Mouse (Mus musculus) layer of hippocampus, adult 8-10 months (tissue): ENCODE results near the gene Dcdc2a. TPM values are rescaled to one million over a fixed set of nuclear protein-coding genes. Genes with fewer than 3 reads are reported as not detected.

Source experiments
- DNase-seq, 2 experiments: peaks; one replicate each; pipeline ENCODE4 v3.0.0; 2022; ENCODE audit warnings: low spot score in 2 of 2
- total RNA-seq, 4 experiments: library from RNA; stranded (reverse); gene quantifications; 2 replicates each; pipeline ENCODE4 v1.2.4; 2022

The Dcdc2a gene
- total RNA-seq, 4 experiments from 2014 or later = 10.3 to 16.6 (median 14.1) TPM

GRCm38 (mm10) chr13:25168891-25169290 is 113.1 kb downstream of the Dcdc2a start:
- DNase-seq = no peak

DNA sequence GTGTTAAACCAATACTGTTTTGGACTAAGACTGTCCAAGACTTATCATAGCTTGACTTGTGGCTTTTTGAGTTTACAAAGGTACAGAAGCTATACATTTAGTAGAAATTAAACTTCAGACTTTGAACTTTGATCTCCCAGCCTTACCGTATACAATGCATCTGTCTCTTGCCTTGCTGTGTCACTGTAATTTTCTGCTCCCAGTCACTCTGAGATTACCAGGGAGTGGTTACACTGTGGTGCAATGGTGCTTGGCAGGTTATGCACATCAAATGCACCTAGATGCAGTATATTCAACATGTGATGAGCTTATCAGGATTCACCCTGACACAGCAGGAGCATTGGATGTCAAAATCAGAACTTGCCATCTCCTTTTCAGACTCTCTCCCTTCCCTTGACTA is 122.0 kb downstream of the Dcdc2a start:
- no peak for DNase-seq

DNA sequence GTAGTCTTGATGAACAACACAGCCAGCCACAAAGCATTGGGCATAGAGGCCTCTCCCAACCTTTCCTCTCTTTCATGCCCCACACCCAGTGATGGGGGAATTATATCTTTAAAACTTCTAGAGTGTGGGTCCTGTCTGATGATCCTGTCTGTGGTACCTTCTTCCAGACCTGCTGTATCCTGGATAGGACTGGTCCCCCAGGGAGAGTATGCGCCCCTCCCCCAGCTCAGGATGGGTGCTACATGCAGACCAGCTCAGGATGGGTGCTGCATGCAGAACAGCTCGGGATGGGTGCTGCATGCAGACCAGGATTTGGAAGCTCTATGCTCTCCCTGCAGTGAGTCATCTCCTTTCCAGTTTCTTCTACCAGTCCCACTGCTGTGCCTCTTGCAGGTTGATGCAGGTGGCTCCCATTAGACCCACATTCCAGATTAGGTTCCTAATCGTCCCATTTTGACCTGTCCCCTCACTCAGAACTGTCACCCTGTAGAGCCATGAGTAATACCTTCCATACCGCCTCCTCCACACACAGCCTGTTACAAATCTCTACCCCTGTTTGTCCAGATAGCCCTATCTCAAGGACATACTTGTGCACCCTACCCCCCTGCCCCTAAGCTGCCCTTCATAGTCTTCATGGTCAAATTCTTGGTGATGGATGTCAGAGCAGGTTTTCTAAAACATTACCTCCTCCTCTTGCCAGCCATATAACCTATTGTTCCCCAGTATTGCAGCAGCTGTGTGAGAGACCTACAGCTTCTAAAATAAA is 122.6 kb downstream of the Dcdc2a start:
- no peak for DNase-seq

GRCm38 (mm10) chr13:25186436-25187325 is 130.9 kb downstream of the Dcdc2a start:
- peak; percentile 12 to 18 for DNase-seq

GRCm38 (mm10) chr13:25187326-25187710 is 131.5 kb downstream of the Dcdc2a start:
- peak in 1 of 2 experiments; percentile 16 for DNase-seq

- DNase-seq = no peak
These were observed 133.8 kb downstream of the Dcdc2a start for GRCm38 (mm10) chr13:25189419-25190144.

DNA sequence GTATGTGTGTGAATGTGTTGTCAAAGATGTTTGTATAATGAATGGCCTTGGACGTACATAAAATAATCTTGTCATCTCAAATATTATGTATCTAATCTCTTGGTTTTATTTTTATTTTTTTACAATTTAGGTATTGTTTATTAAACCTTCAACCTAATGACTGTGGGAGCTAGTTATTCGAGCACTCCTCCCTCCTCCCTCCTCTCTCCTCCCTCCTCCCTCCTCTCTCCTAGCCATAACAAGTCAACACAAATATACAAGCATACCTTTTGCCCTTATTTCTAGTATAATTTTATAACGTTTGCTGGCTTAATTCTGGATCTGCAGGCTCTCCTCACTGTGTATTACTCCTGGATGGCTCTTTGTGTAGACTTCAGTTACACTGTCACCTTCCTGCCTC is 134.4 kb downstream of the Dcdc2a start:
- DNase-seq = no peak

DNA sequence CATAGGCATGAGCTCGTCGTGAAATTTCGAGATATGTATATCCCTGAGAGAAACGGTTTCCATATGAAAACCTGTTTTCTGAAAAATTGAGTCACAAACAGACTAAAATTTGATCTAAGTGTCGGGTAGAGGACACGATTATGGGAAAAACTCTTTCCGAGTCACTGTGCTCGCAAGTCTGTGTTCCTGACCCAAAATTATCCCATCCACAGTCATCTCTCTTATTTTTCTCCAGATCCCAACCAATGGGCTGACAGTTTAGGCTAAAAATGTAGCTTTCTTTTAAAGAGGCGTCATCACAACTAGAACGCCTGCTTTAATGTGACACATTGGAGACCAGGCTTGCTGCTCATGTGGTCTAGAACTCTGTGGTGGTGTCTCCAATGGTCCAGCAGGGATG is 139.9 kb downstream of the Dcdc2a start:
- no peak for DNase-seq

GRCm38 (mm10) chr13:25199916-25200315 is 144.1 kb downstream of the Dcdc2a start:
- DNase-seq = no peak

- no peak for DNase-seq
These were observed 151.1 kb downstream of the Dcdc2a start for GRCm38 (mm10) chr13:25206950-25207349.

- no peak for DNase-seq
These were observed 162.6 kb downstream of the Dcdc2a start for GRCm38 (mm10) chr13:25218394-25218793.

DNA sequence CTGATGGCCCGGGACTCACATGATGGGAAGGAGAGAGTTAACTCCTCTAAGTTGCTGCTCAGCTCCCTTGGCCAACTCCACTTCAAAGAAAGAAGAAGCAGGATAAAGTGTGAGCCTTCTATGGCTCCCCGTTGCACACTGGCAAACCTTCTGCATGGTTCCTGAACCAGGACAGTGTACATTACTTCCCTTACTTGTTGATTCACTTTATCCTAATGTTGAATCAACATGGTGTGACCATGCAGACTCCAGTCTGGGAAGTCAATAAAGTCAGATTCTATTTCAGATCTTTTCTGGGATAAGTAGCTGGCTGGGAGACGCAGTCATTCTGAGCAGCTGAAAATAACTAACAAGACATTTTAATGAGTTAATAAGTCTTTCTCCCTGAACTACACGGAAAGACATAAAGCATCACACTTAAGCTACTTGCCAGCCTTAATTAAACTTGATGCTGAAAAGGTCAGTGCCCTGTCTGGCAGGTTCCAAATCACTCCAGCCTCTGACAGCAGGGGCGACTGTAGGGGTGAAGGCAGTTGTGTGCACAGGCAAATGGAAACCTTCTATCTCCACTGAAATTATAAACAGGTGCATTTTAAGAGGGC is 164.5 kb downstream of the Dcdc2a start:
- no peak for DNase-seq

- DNase-seq = no peak
These were observed 196.1 kb downstream of the Dcdc2a start for GRCm38 (mm10) chr13:25251893-25252292.

GRCm38 (mm10) chr13:25254478-25255263 is 198.9 kb downstream of the Dcdc2a start:
- DNase-seq = no peak

GRCm38 (mm10) chr13:25257608-25258007 is 201.8 kb downstream of the Dcdc2a start:
- DNase-seq = no peak

Other genes with a start within 250 kb of the Dcdc2a start
- gene Acot13, start 224.5 kb upstream of the Dcdc2a start, total RNA-seq = 100 to 1,000 TPM in 2 of 4 experiments, 10 to 100 TPM in 2; 95.6 to 108 (median 98.4) TPM
- gene Tdp2, start 224.3 kb upstream of the Dcdc2a start, total RNA-seq = 10 to 100 TPM; 24.3 to 29.5 (median 25.4) TPM
- 10 to 100 TPM; 21.6 to 29.6 (median 26.5) TPM for gene D130043K22Rik, start 210.9 kb upstream of the Dcdc2a start, total RNA-seq
- gene Aldh5a1, start 118.3 kb upstream of the Dcdc2a start, total RNA-seq = 10 to 100 TPM; 59.8 to 71.7 (median 64.2) TPM
- gene Gpld1, start 112.9 kb upstream of the Dcdc2a start, total RNA-seq = 10 to 100 TPM; 24.3 to 30.1 (median 27.6) TPM
- 10 to 100 TPM; 47.9 to 75.3 (median 57.4) TPM for gene Mrs2, start 35.6 kb upstream of the Dcdc2a start, total RNA-seq
- gene Nrsn1, start 214.5 kb downstream of the Dcdc2a start, total RNA-seq = 100 to 1,000 TPM; 287 to 349 (median 321) TPM